Mouse (Mus musculus) kidney, embryonic 15.5 days (tissue): ENCODE results near the gene Rnaseh2a. TPM values are rescaled to one million over a fixed set of nuclear protein-coding genes. Genes with fewer than 3 reads are reported as not detected.

Experiments used
- ATAC-seq: fragments of 200-750 bp; cut with Nextera tagmentation; replicated peaks from 2 replicates; pipeline ENCODE4 v1.8.0; 2017; ENCODE audit warnings: moderate TSS enrichment; ENCODE audit not compliant: low FRiP score
- H3K27ac ChIP-seq: fragments of 300-500 bp; sonication (generic); 2 replicates; pipeline ENCODE4 v1.5.1; 2015; ENCODE audit warnings: mild to moderate bottlenecking, inconsistent platforms
- H3K27me3 ChIP-seq: fragments of 300-500 bp; sonication (generic); 2 replicates; pipeline ENCODE4 v1.6.1; 2015; ENCODE audit warnings: inconsistent platforms
- H3K36me3 ChIP-seq: fragments of 300-500 bp; sonication (generic); 2 replicates; pipeline ENCODE4 v1.6.1; 2015; ENCODE audit warnings: inconsistent platforms
- H3K4me1 ChIP-seq: fragments of 300-500 bp; sonication (generic); 2 replicates; pipeline ENCODE4 v1.6.1; 2015; ENCODE audit warnings: inconsistent platforms
- H3K4me2 ChIP-seq: fragments of 300-500 bp; sonication (generic); 2 replicates; pipeline ENCODE4 v1.6.1; 2015; ENCODE audit warnings: moderate library complexity, mild to moderate bottlenecking, inconsistent platforms
- H3K4me3 ChIP-seq: fragments of 300-500 bp; sonication (generic); replicated peaks from 2 replicates; pipeline ENCODE4 v1.5.1; 2015; ENCODE audit warnings: mild to moderate bottlenecking, inconsistent platforms
- H3K9ac ChIP-seq: fragments of 300-500 bp; sonication (generic); 2 replicates; pipeline ENCODE4 v1.6.1; 2015; ENCODE audit warnings: mild to moderate bottlenecking, inconsistent platforms
- H3K9me3 ChIP-seq: fragments of 300-500 bp; sonication (generic); replicated peaks from 2 replicates; pipeline ENCODE4 v1.6.1; 2016; ENCODE audit warnings: inconsistent platforms
- WGBS: fragments of 180-500 bp; shearing (Covaris S2); methylation state at CpG from one replicate; pipeline ENCODE4 v1.1.7; 2015; ENCODE audit warnings: mixed read lengths; 5-methylcytosine and 5-hydroxymethylcytosine counted together
- polyA plus RNA-seq: library from polyadenylated mRNA; unstranded; fragments of >200 nt; fragmentation: Nextera tagmentation; extraction: Ambion mirVana; gene quantifications from 2 replicates; pipeline ENCODE4 v1.2.1, GENCODE M21; 2015

The Rnaseh2a gene
- polyA plus RNA-seq, 1 experiment from 2014 or later: 125 TPM

- H3K4me3 ChIP-seq: no peak overlapping the region
- H3K27ac ChIP-seq: peak overlapping the region; percentile 87
- no peak overlapping the region for H3K9ac ChIP-seq
- H3K27me3 ChIP-seq: peaks cover 23% of the 10 kb centered on the region
- H3K4me1 ChIP-seq: peaks cover 84% of the 10 kb centered on the region
- H3K4me2 ChIP-seq: 0 out of 2 replicates have a peak overlapping the region, but pooled peaks have one; percentile 6
- ATAC-seq: no peak
- 75% methylated on average over 15 of the region's 15 CpGs for WGBS
- no peaks in the 10 kb centered on the region for H3K9me3 ChIP-seq
- H3K36me3 ChIP-seq: no peaks in the 10 kb centered on the region
Measured at GRCm38 (mm10) chr8:84981644-84982498, 12.3 kb upstream of the Rnaseh2a start.

- Histone ChIP-seq H3K27ac (peak overlapping the region; percentile 87), H3K27me3 (peaks cover 16% of the 10 kb centered on the region), H3K4me1 (peaks cover 86% of the 10 kb centered on the region), H3K9me3 (no peaks in the 10 kb centered on the region), H3K36me3 (no peaks in the 10 kb centered on the region), H3K4me2 (peak overlapping the region; percentile 97), H3K9ac (0 out of 2 replicates have a peak overlapping the region, but pooled peaks have one; percentile 15), H3K4me3 (peak overlapping the region; percentile 55; the same call in 1 of the 2 replicates)
- WGBS: 35% methylated on average over 11 of the region's 11 CpGs
- ATAC-seq: no peak
Measured at GRCm38 (mm10) chr8:84980622-84981358, 11.2 kb upstream of the Rnaseh2a start.

- peak overlapping the region; percentile 87 for H3K27ac ChIP-seq
- H3K36me3 ChIP-seq: peaks cover 6% of the 10 kb centered on the region
- H3K9ac ChIP-seq: peak overlapping the region; percentile 37
- peak; percentile 35 for ATAC-seq
- H3K4me1 ChIP-seq: peaks cover 86% of the 10 kb centered on the region
- peaks cover 16% of the 10 kb centered on the region for H3K27me3 ChIP-seq
- WGBS: 2% methylated on average over 42 of the region's 42 CpGs
- H3K9me3 ChIP-seq: no peaks in the 10 kb centered on the region
- peak overlapping the region; percentile 55 for H3K4me3 ChIP-seq
- peak overlapping the region; percentile 97 for H3K4me2 ChIP-seq
Measured at GRCm38 (mm10) chr8:84979599-84980421, 10.2 kb upstream of the Rnaseh2a start.

GRCm38 (mm10) chr8:84978248-84978940 lies 8.8 kb upstream of the Rnaseh2a start, which contains the start of gene Junb:
TSS of gene Junb (minus strand) at chr8:84978718.
- H3K4me2 ChIP-seq: peak within 1 kb of the TSS; percentile 97
- H3K9me3 ChIP-seq: no peaks in the 10 kb centered on the region
- H3K27me3 ChIP-seq: peaks cover 16% of the 10 kb centered on the region
- peaks cover 79% of the 10 kb centered on the region for H3K4me1 ChIP-seq
- H3K9ac ChIP-seq: peak within 1 kb of the TSS; percentile 81
- peaks cover 16% of the 10 kb centered on the region for H3K36me3 ChIP-seq
- H3K27ac ChIP-seq: peak within 1 kb of the TSS; percentile 90
- ATAC-seq: peak; percentile 47
- peak within 1 kb of the TSS; percentile 55 for H3K4me3 ChIP-seq
- WGBS: under 1% methylated on average over 63 of the region's 63 CpGs

- Histone ChIP-seq H3K4me3 (peak overlapping the region; percentile 55), H3K36me3 (peaks cover 24% of the 10 kb centered on the region), H3K4me1 (peaks cover 79% of the 10 kb centered on the region), H3K9me3 (no peaks in the 10 kb centered on the region), H3K9ac (peak overlapping the region; percentile 81), H3K27me3 (peaks cover 16% of the 10 kb centered on the region), H3K27ac (peak overlapping the region; percentile 90), H3K4me2 (peak overlapping the region; percentile 97)
- no peak for ATAC-seq
- under 1% methylated on average over 70 of the region's 70 CpGs for WGBS
Measured at GRCm38 (mm10) chr8:84977435-84978247, 8.1 kb upstream of the Rnaseh2a start.

- WGBS: under 1% methylated on average over 25 of the region's 25 CpGs
- H3K4me3 ChIP-seq: peak overlapping the region; percentile 55
- H3K36me3 ChIP-seq: peaks cover 31% of the 10 kb centered on the region
- peaks cover 72% of the 10 kb centered on the region for H3K4me1 ChIP-seq
- peaks cover 16% of the 10 kb centered on the region for H3K27me3 ChIP-seq
- peak overlapping the region; percentile 81 for H3K9ac ChIP-seq
- H3K9me3 ChIP-seq: no peaks in the 10 kb centered on the region
- peak overlapping the region; percentile 78 for H3K27ac ChIP-seq
- ATAC-seq: no peak
- peak overlapping the region; percentile 97 for H3K4me2 ChIP-seq
Measured at GRCm38 (mm10) chr8:84976763-84977434, 7.3 kb upstream of the Rnaseh2a start.

- H3K4me2 ChIP-seq: peak overlapping the region; percentile 97
- H3K9ac ChIP-seq: peak overlapping the region; percentile 38
- peak overlapping the region; percentile 78 for H3K27ac ChIP-seq
- H3K9me3 ChIP-seq: no peaks in the 10 kb centered on the region
- H3K36me3 ChIP-seq: peaks cover 38% of the 10 kb centered on the region
- under 1% methylated on average over 61 of the region's 61 CpGs for WGBS
- peaks cover 16% of the 10 kb centered on the region for H3K27me3 ChIP-seq
- ATAC-seq: peak; percentile 79
- H3K4me3 ChIP-seq: peak overlapping the region; percentile 55
- H3K4me1 ChIP-seq: peaks cover 67% of the 10 kb centered on the region
Measured at GRCm38 (mm10) chr8:84976031-84976762, 6.6 kb upstream of the Rnaseh2a start.

GRCm38 (mm10) chr8:84975434-84975833 lies 5.9 kb upstream of the Rnaseh2a start:
- 37% methylated on average over 7 of the region's 7 CpGs for WGBS
- ATAC-seq: no peak
- Histone ChIP-seq H3K27me3 (peaks cover 16% of the 10 kb centered on the region), H3K9ac (no peak overlapping the region), H3K4me3 (peak overlapping the region; percentile 55; the same call in 1 of the 2 replicates), H3K9me3 (no peaks in the 10 kb centered on the region), H3K36me3 (peaks cover 44% of the 10 kb centered on the region), H3K4me2 (peak overlapping the region; percentile 97), H3K4me1 (peaks cover 67% of the 10 kb centered on the region), H3K27ac (peak overlapping the region; percentile 78)

- H3K4me2 ChIP-seq: no peak overlapping the region
- H3K9ac ChIP-seq: no peak overlapping the region
- H3K9me3 ChIP-seq: no peaks in the 10 kb centered on the region
- no peak overlapping the region for H3K27ac ChIP-seq
- peaks cover 44% of the 10 kb centered on the region for H3K36me3 ChIP-seq
- no peak for ATAC-seq
- H3K4me1 ChIP-seq: peaks cover 60% of the 10 kb centered on the region
- H3K4me3 ChIP-seq: no peak overlapping the region
- H3K27me3 ChIP-seq: peaks cover 16% of the 10 kb centered on the region
- 83% methylated on average over 8 of the region's 8 CpGs for WGBS
Measured at GRCm38 (mm10) chr8:84974543-84975142, 5.1 kb upstream of the Rnaseh2a start.
